Mouse (Mus musculus) gonadal fat pad, adult 2 months (tissue): ENCODE data around the gene Znhit2. TPM values are rescaled to one million over a fixed set of nuclear protein-coding genes. Genes with fewer than 3 reads are reported as not detected.
A peak's percentile ranks its signal among the peaks of the same experiment; 100 is the strongest.

Experiments used
- DNase-seq: peaks from one replicate; pipeline ENCODE4 v3.0.0-alpha.2; 2012; ENCODE audit warnings: low read depth
- polyA plus RNA-seq: library from polyadenylated mRNA; depleted of rRNA; stranded (reverse); fragments of >200 nt; gene quantifications from 2 replicates; pipeline ENCODE4 v1.2.3, GENCODE M21; 2012

The Znhit2 gene
- polyA plus RNA-seq, 1 experiment = 60.6 TPM

DNA sequence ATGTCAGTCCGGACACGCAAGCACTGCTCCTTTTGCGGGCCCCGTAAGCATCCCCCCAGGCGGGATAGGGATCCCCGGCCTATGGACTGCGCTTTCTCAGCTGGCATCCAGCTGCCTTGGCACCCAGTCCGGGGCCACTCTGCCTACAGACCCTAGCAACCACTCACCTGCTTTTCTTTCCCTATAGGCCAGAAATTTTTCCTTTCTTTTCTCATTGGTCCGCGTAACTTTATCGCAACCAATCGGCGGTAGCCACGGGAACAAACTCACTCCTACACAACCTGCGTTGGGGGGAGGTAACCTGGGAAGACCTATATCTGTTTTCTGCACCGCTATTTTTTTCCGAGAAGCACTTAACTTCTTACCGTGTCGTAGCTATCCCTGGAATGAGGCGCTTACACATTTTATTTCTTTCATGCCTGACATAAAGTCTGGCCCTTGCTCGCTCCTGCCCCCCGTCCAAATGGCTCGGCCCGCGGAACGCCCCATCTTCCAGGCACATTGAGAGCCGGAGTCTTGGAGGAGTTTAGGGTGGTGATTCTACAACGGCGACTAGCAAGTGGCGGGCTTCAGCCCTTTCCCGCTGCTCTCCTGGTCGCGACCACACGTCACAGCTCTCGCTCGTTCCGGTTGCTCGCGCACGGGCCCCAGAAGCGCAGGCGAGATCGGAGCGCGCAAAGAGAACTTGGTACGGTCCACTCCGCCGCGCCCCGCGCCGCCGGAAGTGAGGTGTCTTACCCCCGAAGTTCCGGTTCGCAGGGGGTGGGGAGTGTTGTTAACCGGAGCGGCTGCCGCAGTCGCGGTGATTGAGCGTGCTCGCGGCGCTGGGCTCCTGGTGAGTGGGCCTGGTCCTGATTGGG is 14.5 kb upstream of the Znhit2 start, which contains the start of gene Syvn1:
TSS of gene Syvn1 (plus strand) at position 283 of the 860 bp plus-strand sequence.
- DNase-seq = peak; percentile 84

- no peak for DNase-seq
Measured at GRCm38 (mm10) chr19:6047154-6047898, 13.7 kb upstream of the Znhit2 start.

DNA sequence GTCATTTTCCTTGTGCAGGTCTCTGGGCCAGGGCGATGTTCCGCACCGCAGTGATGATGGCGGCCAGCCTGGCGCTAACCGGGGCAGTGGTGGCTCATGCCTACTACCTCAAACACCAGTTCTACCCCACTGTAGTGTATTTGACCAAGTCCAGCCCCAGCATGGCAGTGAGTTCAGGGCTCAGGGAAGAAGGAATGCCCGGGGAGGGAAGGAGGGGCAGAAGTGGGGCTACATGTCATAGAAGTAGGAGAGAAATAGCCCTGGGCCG is 13.2 kb upstream of the Znhit2 start:
- DNase-seq = no peak

GRCm38 (mm10) chr19:6048681-6049410 is 12.1 kb upstream of the Znhit2 start:
- no peak for DNase-seq

DNA sequence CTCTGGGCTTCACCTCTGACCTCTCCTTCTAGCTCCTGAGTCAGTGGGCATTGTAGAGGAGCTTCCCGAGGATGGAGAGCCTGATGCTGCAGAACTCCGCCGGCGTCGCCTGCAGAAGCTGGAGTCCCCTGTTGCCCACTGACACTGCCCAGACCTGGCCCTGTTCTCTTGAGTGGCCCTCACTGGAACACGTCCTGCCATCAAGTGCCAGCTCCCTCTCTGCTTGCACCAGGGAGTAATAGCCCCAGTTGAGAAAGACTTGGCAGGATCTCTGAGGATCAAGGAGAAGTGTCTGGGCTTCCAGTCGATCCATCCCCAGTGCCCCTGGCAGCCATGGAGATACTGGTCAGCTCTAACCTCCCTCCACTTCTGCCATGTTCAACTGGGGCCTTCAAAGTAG is 8.5 kb upstream of the Znhit2 start:
- no peak for DNase-seq

GRCm38 (mm10) chr19:6054296-6054695 is 6.7 kb upstream of the Znhit2 start:
- DNase-seq = no peak

DNA sequence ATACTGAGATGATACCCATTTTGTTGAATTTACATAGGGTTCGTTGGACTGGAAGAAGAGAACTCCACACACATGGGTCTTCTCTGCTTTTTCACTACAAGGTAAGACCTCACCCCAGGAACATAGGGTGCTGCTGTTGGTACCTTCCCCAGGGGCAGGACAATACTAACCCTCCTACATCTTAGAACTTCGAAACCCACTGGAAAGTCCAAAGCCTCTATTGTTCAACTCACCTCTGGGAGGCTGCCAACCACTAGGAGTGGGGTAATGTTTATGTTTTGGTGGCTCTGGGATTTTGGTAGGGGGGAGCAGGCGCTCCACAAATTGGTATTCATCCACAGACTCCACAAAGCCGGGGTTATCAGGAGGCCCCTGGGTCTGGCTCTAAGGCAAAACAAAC is 4.3 kb upstream of the Znhit2 start:
- no peak for DNase-seq

- DNase-seq = no peak
Measured at GRCm38 (mm10) chr19:6057313-6058096, 3.5 kb upstream of the Znhit2 start, which contains the start of the genes Mrpl49 and Fau. TSS of gene Mrpl49 (minus strand) at chr19:6057785. TSS of gene Fau (plus strand) at chr19:6057844.

GRCm38 (mm10) chr19:6058513-6058912 is 2.5 kb upstream of the Znhit2 start:
- no peak for DNase-seq

DNA sequence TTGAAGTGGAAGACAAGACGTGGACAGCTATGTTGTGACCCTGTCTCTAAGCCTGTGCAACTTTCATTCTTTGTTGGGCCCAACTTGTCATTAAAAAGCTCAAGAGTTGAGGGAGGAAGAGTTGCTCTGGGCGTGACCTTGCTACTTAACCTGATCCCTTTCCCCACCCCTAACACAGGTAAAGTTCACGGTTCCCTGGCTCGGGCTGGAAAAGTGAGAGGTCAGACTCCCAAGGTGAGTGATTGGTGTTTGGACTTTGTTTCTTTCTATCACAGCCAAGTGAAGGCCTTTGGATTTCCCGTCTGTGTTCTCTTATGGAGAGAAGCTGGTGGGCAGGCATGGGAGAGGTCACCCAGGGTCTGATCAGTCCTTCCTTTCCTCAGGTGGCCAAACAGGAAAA is 2.0 kb upstream of the Znhit2 start:
- no peak for DNase-seq

GRCm38 (mm10) chr19:6061641-6062302 is 780 bp downstream of the Znhit2 start:
- no peak for DNase-seq

DNA sequence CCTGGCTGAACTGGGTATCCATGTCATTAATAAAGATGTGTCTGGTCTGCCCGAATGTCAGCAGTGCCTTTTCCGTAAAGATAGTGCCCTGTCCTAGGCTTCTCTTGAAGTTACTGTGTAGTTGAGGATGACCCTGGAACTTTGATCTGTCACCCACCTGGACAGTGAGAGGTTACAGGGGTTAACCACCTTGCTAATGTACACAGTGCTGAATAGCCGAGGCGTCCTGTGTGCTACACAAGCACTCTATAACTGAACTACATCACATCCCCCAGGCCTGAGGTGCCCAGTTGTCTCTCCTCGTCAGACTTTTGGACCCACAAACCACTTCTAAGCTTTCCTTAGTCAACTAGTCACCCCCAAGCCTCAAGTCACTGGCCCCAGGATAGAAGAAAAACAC is 1.4 kb downstream of the Znhit2 start:
- DNase-seq = no peak

DNA sequence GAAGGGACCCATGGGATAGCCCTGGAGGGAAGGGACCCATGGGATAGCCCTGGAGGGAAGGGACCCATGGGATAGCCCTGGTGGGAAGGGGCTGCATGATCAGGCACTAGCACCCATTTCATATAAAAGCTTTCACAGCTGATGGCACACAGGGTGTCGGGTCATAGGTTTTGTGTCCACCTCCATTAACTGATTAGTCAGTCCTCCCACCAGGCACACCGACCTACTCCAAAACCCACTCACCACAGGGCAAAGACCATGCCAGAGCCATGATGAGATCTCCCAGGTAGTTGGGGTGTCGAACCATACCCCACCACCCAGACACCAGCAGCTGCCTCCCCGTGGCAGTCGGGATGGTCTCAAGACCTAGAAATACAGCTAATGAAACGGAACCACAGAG is 2.1 kb downstream of the Znhit2 start:
- no peak for DNase-seq

DNA sequence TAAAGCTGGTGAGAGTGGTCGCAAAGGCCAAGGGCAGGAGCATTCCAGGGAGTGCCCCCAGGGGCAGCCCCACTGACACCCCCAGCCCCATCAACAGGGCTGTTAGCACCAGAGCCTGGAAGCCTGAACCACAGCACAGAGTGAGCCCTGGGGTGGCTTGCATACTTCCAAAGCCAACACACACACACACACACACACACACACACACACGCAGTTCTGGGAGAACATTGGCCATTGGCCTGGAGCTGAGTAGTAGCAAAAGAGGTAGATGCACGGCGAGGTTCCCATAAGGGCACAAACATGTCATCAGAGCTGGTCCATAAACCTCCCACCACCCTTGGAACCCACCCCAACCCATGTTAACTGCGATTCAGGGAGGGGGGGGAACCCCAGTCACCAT is 5.6 kb downstream of the Znhit2 start:
- DNase-seq = no peak

GRCm38 (mm10) chr19:6067011-6067723 is 6.2 kb downstream of the Znhit2 start:
- DNase-seq = no peak

GRCm38 (mm10) chr19:6067724-6068415 is 6.9 kb downstream of the Znhit2 start, which contains the start of gene Tm7sf2:
TSS of gene Tm7sf2 (minus strand) at chr19:6068373.
- no peak for DNase-seq

GRCm38 (mm10) chr19:6068951-6069350 is 8.0 kb downstream of the Znhit2 start:
- no peak for DNase-seq

DNA sequence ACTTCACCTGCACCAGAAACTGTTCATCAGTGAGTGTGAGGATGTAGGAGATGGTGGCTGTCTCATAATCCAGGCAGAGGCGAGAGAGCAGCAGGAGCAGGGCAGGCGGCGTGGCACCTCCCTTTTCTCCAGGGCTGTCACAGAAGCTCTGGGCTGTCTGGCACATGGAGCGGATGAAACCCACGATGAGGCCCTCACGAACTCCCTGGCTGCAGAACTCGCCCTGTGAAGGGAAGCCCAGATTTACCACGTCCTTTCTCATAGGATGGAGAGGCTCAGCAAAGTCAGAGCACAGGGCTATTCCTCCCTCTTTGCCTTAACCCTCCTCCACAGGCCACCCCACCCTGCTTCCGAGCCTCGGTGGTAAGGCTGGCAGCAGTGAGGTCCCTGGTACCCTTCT is 8.9 kb downstream of the Znhit2 start:
- DNase-seq = no peak

- DNase-seq = no peak
Measured at GRCm38 (mm10) chr19:6070571-6071250, 9.7 kb downstream of the Znhit2 start.
